8 mouse cellular contexts compared by ENCODE assay signal in genomic region chr4:117155020-117155791, GRCm38 (mm10). TPM values are rescaled to one million over a fixed set of nuclear protein-coding genes. Genes with fewer than 3 reads are reported as not detected.
DNase-seq lines count a peak whose midpoint lies in the region; ATAC-seq lines count a peak whose summit lies in the region.

No protein-coding gene starts in this region.

- H3K4me2 ChIP-seq in hindbrain, embryonic 13.5 days, result peak overlapping the region; percentile 97
- H3K4me2 ChIP-seq in midbrain, embryonic 11.5 days, result peak overlapping the region; percentile 93

- H3K27me3 ChIP-seq in hindbrain, embryonic 13.5 days, result no peaks in the 10 kb centered on the region
- no peaks in the 10 kb centered on the region for H3K27me3 ChIP-seq in midbrain, embryonic 11.5 days (ENCODE audit: control insufficient read depth, insufficient read depth, low read length)

- peak overlapping the region; percentile 92 for H3K4me3 ChIP-seq in hindbrain, embryonic 13.5 days
- H3K4me3 ChIP-seq in midbrain, embryonic 11.5 days (ENCODE audit: low read depth, low read length), result peak overlapping the region; percentile 95

- H3K27ac ChIP-seq in hindbrain, embryonic 13.5 days, result peak overlapping the region; percentile 96
- H3K27ac ChIP-seq in midbrain, embryonic 11.5 days (ENCODE audit: low read depth, low read length), result peak overlapping the region; percentile 92

- peaks cover 27% of the 10 kb centered on the region for H3K4me1 ChIP-seq in hindbrain, embryonic 13.5 days (replicated peaks)
- peaks cover 5% of the 10 kb centered on the region for H3K4me1 ChIP-seq in midbrain, embryonic 11.5 days (ENCODE audit: control insufficient read depth, insufficient read depth, low read length)

- peak; percentile 52 for DNase-seq in adrenal gland, adult 2 months
- no peak for DNase-seq in adrenal gland, adult 8-10 months
- peak; percentile 23 for DNase-seq in right cerebral cortex, adult 18-20 months
- no peak for DNase-seq in right cerebral cortex, postnatal 36 days (ENCODE audit: low spot score in 2 of 2)
- DNase-seq in midbrain, embryonic 11.5 days (ENCODE audit: low spot score, missing footprints), result peak; percentile 93
- no peak for DNase-seq in c-Kit-positive CD71-positive TER-119-positive erythroid progenitor cells, embryonic 14.5 days (ENCODE audit: low spot score)
- no peak for DNase-seq in left cerebral cortex, postnatal 4 days

- intact Hi-C loops in left cerebral cortex, postnatal 4 days (cut with DNase I), result no loop called here

- H3K9me3 ChIP-seq in hindbrain, embryonic 13.5 days, result no peaks in the 10 kb centered on the region
- H3K9me3 ChIP-seq in midbrain, embryonic 11.5 days (ENCODE audit: control insufficient read depth, low read length), result no peaks in the 10 kb centered on the region

- WGBS in hindbrain, embryonic 13.5 days, result 2% methylated on average over 44 of the region's 44 CpGs
- 2% methylated on average over 44 of the region's 44 CpGs for WGBS in midbrain, embryonic 11.5 days

- peak; percentile 36 for ATAC-seq in hindbrain, embryonic 13.5 days (ENCODE audit: low FRiP score)
- peak; percentile 7; the same call in 1 of the 2 replicates for ATAC-seq in midbrain, embryonic 11.5 days (ENCODE audit: low FRiP score)

- peaks cover 49% of the 10 kb centered on the region for H3K36me3 ChIP-seq in hindbrain, embryonic 13.5 days
- H3K36me3 ChIP-seq in midbrain, embryonic 11.5 days (ENCODE audit: control insufficient read depth, insufficient read depth, low read length), result peaks cover 27% of the 10 kb centered on the region

- peak overlapping the region; percentile 99 for H3K9ac ChIP-seq in hindbrain, embryonic 13.5 days
- peak overlapping the region; percentile 95 for H3K9ac ChIP-seq in midbrain, embryonic 11.5 days (ENCODE audit: low read length)

RNA-seq across cellular contexts. Expression of gene Rps8, which starts 0.8 kb away (rescaled TPM):
- 1,000 to 10,000 TPM in 1 of 2 experiments, 100 to 1,000 TPM in 1; 552 to 1,148 TPM for total RNA-seq in adrenal gland, adult 2 months (2021)
- polyA plus RNA-seq in adrenal gland, adult 2 months (2012; rRNA removed), result 156 and 162 TPM in 2 replicates
- 1,000 to 10,000 TPM in 2 of 4 experiments, 100 to 1,000 TPM in 2; 974 to 1,059 (median 1,012) TPM for total RNA-seq in adrenal gland, adult 8-10 months (2022)
- polyA plus RNA-seq in hindbrain, embryonic 13.5 days (2015; fragmentation: Nextera tagmentation; extraction: Ambion mirVana), result 576 and 608 TPM in 2 replicates
- polyA plus RNA-seq in midbrain, embryonic 11.5 days (2014; fragmentation: Nextera tagmentation; extraction: Ambion mirVana), result 780 and 794 TPM in 2 replicates
- total RNA-seq in left cerebral cortex, postnatal 4 days (2021), result 100 to 1,000 TPM; 774 to 852 TPM

RNA-seq across cellular contexts. Expression of gene Plk3, which starts 21.4 kb away (rescaled TPM):
- total RNA-seq in adrenal gland, adult 2 months (2021), result 10 to 100 TPM in 1 of 2 experiments, 1 to 10 TPM in 1; 8.4 to 23.6 TPM
- polyA plus RNA-seq in adrenal gland, adult 2 months (2012; rRNA removed), result 11.3 and 11.5 TPM in 2 replicates
- total RNA-seq in adrenal gland, adult 8-10 months (2022), result 10 to 100 TPM in 1 of 4 experiments, 1 to 10 TPM in 3; 4.5 to 18.0 (median 5.8) TPM
- polyA plus RNA-seq in hindbrain, embryonic 13.5 days (2015; fragmentation: Nextera tagmentation; extraction: Ambion mirVana), result 16.2 and 16.6 TPM in 2 replicates
- polyA plus RNA-seq in midbrain, embryonic 11.5 days (2014; fragmentation: Nextera tagmentation; extraction: Ambion mirVana), result 28.0 and 32.8 TPM in 2 replicates
- 10 to 100 TPM; 19.4 to 21.4 TPM for total RNA-seq in left cerebral cortex, postnatal 4 days (2021)

RNA-seq across cellular contexts. Expression of gene Kif2c, which starts 27.2 kb away (rescaled TPM):
- 1 to 10 TPM in 1 of 2 experiments, under 1 TPM in 1; 0.98 to 1.1 TPM for total RNA-seq in adrenal gland, adult 2 months (2021)
- 0.40 and 0.45 TPM in 2 replicates for polyA plus RNA-seq in adrenal gland, adult 2 months (2012; rRNA removed)
- 1 to 10 TPM in 1 of 4 experiments, under 1 TPM in 3; 0.87 to 1.1 (median 0.93) TPM for total RNA-seq in adrenal gland, adult 8-10 months (2022)
- 14.6 and 16.5 TPM in 2 replicates for polyA plus RNA-seq in hindbrain, embryonic 13.5 days (2015; fragmentation: Nextera tagmentation; extraction: Ambion mirVana)
- 103 and 104 TPM in 2 replicates for polyA plus RNA-seq in midbrain, embryonic 11.5 days (2014; fragmentation: Nextera tagmentation; extraction: Ambion mirVana)
- 1 to 10 TPM; 4.0 to 5.0 TPM for total RNA-seq in left cerebral cortex, postnatal 4 days (2021)

RNA-seq across cellular contexts. Expression of gene Tctex1d4, which starts 28.6 kb away (rescaled TPM):
- total RNA-seq in adrenal gland, adult 2 months (2021), result not detected
- polyA plus RNA-seq in adrenal gland, adult 2 months (2012; rRNA removed), result 0.45 TPM in 1 of 2 replicates, not detected in the other
- total RNA-seq in adrenal gland, adult 8-10 months (2022), result not detected
- 0.86 TPM in 1 of 2 replicates, not detected in the other for polyA plus RNA-seq in hindbrain, embryonic 13.5 days (2015; fragmentation: Nextera tagmentation; extraction: Ambion mirVana)
- polyA plus RNA-seq in midbrain, embryonic 11.5 days (2014; fragmentation: Nextera tagmentation; extraction: Ambion mirVana), result not detected in 2 replicates
- under 1 TPM; 0.52 to 0.58 TPM for total RNA-seq in left cerebral cortex, postnatal 4 days (2021)

RNA-seq across cellular contexts. Expression of gene Btbd19, which starts 29.7 kb away (rescaled TPM):
- 1 to 10 TPM; 8.0 to 9.7 TPM for total RNA-seq in adrenal gland, adult 2 months (2021)
- 6.0 and 7.4 TPM in 2 replicates for polyA plus RNA-seq in adrenal gland, adult 2 months (2012; rRNA removed)
- total RNA-seq in adrenal gland, adult 8-10 months (2022), result 10 to 100 TPM in 1 of 4 experiments, 1 to 10 TPM in 3; 6.6 to 11.4 (median 9.1) TPM
- polyA plus RNA-seq in hindbrain, embryonic 13.5 days (2015; fragmentation: Nextera tagmentation; extraction: Ambion mirVana), result 3.9 and 4.2 TPM in 2 replicates
- polyA plus RNA-seq in midbrain, embryonic 11.5 days (2014; fragmentation: Nextera tagmentation; extraction: Ambion mirVana), result 2.7 and 3.8 TPM in 2 replicates
- 1 to 10 TPM; 8.0 to 8.4 TPM for total RNA-seq in left cerebral cortex, postnatal 4 days (2021)

Comparison
In these comparisons a context has a peak if more than half of its experiments do, and no peak if none do; other contexts are left out.
1. DNase-seq: peak in adrenal gland, adult 2 months (single experiment), right cerebral cortex, adult 18-20 months (single experiment) and midbrain, embryonic 11.5 days (single experiment); none in adrenal gland, adult 8-10 months (single experiment), right cerebral cortex, postnatal 36 days (0 of 2), c-Kit-positive CD71-positive TER-119-positive erythroid progenitor cells, embryonic 14.5 days (single experiment) and left cerebral cortex, postnatal 4 days (single experiment).